Mouse (Mus musculus) intestine, postnatal 0 days (tissue): ENCODE measurements around the gene Baat. TPM values are rescaled to one million over a fixed set of nuclear protein-coding genes. Genes with fewer than 3 reads are reported as not detected.

Experiments
- ATAC-seq: fragments of 200-750 bp; cut with Nextera tagmentation; 2 replicates; pipeline ENCODE4 v1.8.0; 2017; ENCODE audit warnings: mild to moderate bottlenecking, moderate TSS enrichment, moderate library complexity
- H3K27ac ChIP-seq: fragments of 300-500 bp; sonication (generic); 2 replicates; pipeline ENCODE4 v1.5.1; 2014; ENCODE audit warnings: mild to moderate bottlenecking, low read depth, low read length, moderate library complexity
- H3K27me3 ChIP-seq: fragments of 300-500 bp; sonication (generic); replicated peaks from 2 replicates; pipeline ENCODE4 v1.6.1; 2014; ENCODE audit warnings: low read length, mixed read lengths; ENCODE audit not compliant: control insufficient read depth, insufficient read depth
- H3K36me3 ChIP-seq: fragments of 300-500 bp; sonication (generic); 2 replicates; pipeline ENCODE4 v1.6.1; 2014; ENCODE audit warnings: mild to moderate bottlenecking, moderate library complexity; ENCODE audit not compliant: control insufficient read depth, insufficient read depth
- H3K4me1 ChIP-seq: fragments of 300-500 bp; sonication (generic); replicated peaks from 2 replicates; pipeline ENCODE4 v1.6.1; 2014; ENCODE audit warnings: antibody characterized with exemption, low read length, mixed read lengths; ENCODE audit not compliant: control insufficient read depth, insufficient read depth
- H3K4me2 ChIP-seq: fragments of 300-500 bp; sonication (generic); replicated peaks from 2 replicates; pipeline ENCODE4 v1.6.1; 2014; ENCODE audit warnings: low read depth, mild to moderate bottlenecking, moderate library complexity
- H3K4me3 ChIP-seq: fragments of 300-500 bp; sonication (generic); 2 replicates; pipeline ENCODE4 v1.5.1; 2014; ENCODE audit warnings: low read depth, low read length
- H3K9ac ChIP-seq: fragments of 300-500 bp; sonication (generic); 2 replicates; pipeline ENCODE4 v1.6.1; 2014; ENCODE audit warnings: mild to moderate bottlenecking, low read depth, low read length
- H3K9me3 ChIP-seq: fragments of 300-500 bp; sonication (generic); 2 replicates; pipeline ENCODE4 v1.6.1; 2016; ENCODE audit warnings: mixed run types; ENCODE audit not compliant: control insufficient read depth
- CTCF ChIP-seq: sonication (generic); IDR thresholded peaks from 2 replicates; pipeline ENCODE4 v1.5.1; 2016; ENCODE audit warnings: low read depth, mild to moderate bottlenecking, control low read depth, antibody characterized with exemption, moderate library complexity
- WGBS: fragments of 180-500 bp; shearing (Covaris S2); extraction: QIAGEN DNeasy Blood & Tissue Kit; methylation state at CpG from one replicate; pipeline ENCODE4 v1.1.7; 2014; 5-methylcytosine and 5-hydroxymethylcytosine counted together
- polyA plus RNA-seq: library from polyadenylated mRNA; unstranded; fragments of >200 nt; fragmentation: Nextera tagmentation; extraction: Ambion mirVana; gene quantifications from 2 replicates; pipeline ENCODE4 v1.2.1, GENCODE M21; 2015

The Baat gene
- polyA plus RNA-seq = 0.52 and 0.64 TPM in 2 replicates

DNA sequence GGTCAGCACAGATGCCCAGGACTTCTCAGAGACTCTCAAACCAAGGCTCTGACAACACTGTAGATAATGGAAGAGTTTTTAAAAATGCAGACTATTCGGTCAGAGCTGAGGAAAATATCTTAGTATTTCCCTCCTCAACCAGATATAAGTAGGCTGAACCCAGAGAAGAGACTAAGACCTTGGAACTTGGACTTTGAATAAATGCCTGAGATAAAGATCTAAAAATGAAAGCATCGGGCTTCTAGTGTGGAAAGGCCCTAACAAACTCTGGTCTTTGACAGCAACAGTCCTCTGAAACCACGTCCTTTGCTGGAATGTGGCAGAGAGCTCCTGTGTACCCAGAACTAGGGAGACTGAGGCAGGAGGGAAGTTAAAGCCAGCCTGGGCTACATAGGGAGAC, at the start of gene Baat:
Baat (minus strand) TSS at position 172 of the 400 bp plus-strand sequence.
- Histone ChIP-seq H3K27me3 (no peaks in the 10 kb centered on the region), H3K36me3 (no peaks in the 10 kb centered on the region), H3K9me3 (no peaks in the 10 kb centered on the region), H3K4me2 (peak within 1 kb of the TSS; percentile 7; the same call in 1 of the 2 replicates), H3K4me3 (no peak within 1 kb of the TSS), H3K9ac (no peak within 1 kb of the TSS), H3K4me1 (no peaks in the 10 kb centered on the region), H3K27ac (peak within 1 kb of the TSS; percentile 31)
- peak; percentile 33; the same call in 1 of the 2 replicates for ATAC-seq
- 34% methylated on average over 3 of the region's 3 CpGs for WGBS
- no peak for TF ChIP-seq CTCF

DNA sequence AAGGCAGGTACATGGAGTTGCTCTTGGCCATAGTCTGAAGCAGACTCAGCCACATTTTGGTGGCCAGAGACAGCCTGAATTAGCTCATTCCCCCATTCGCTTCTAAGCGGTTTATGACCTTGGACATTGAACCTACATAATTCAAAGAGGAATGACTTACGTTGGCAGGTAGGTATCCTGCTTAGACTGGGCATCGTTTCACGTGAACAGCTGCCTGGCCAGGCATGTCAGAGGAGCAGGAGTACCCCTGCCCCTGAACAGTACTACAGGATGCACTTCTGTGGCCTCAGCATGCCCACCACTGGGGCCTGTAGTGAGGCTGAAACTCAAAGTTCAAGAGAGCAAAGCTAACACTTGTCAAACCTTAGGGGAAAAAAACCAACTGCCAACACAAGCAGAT, 47.0 kb upstream of the Baat start:
- no peaks in the 10 kb centered on the region for H3K9me3 ChIP-seq
- H3K9ac ChIP-seq = no peak overlapping the region
- peak; percentile 62 for ATAC-seq
- H3K4me2 ChIP-seq = no peak overlapping the region
- no peaks in the 10 kb centered on the region for H3K27me3 ChIP-seq
- peak overlapping the region; percentile 54 for H3K27ac ChIP-seq
- WGBS = 35% methylated on average over 5 of the region's 5 CpGs
- no peak for TF ChIP-seq CTCF
- H3K4me1 ChIP-seq = no peaks in the 10 kb centered on the region
- H3K36me3 ChIP-seq = no peaks in the 10 kb centered on the region
- no peak overlapping the region for H3K4me3 ChIP-seq

DNA sequence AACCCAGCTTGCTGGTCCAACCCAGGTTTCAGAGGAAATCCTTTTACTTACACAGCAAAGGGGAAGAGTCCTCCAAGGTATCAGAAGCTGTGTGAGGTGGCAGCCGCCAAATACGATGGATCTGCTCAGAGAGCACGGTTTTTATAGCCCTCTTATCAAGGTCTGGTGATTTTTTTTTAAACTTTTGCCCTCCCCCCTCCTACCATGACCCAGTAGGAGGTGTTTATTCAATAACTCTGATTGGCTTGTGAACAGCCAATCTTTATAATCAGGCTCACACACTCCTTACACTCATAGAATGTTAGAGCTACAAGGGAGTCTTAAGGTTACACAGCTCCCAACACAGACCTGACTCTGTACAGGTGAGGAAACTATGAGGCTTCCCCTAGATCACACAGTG, 43.0 kb upstream of the Baat start, which contains the start of gene Aldob:
Aldob (minus strand) TSS at position 164 of the 400 bp plus-strand sequence.
- Histone ChIP-seq H3K27ac (peak within 1 kb of the TSS; percentile 91), H3K27me3 (no peaks in the 10 kb centered on the region), H3K36me3 (no peaks in the 10 kb centered on the region), H3K4me1 (no peaks in the 10 kb centered on the region), H3K4me3 (peak within 1 kb of the TSS; percentile 49), H3K4me2 (peak within 1 kb of the TSS; percentile 67), H3K9me3 (no peaks in the 10 kb centered on the region), H3K9ac (peak within 1 kb of the TSS; percentile 68)
- peak; percentile 82 for ATAC-seq
- no peak for TF ChIP-seq CTCF
- 19% methylated on average over 3 of the region's 3 CpGs for WGBS

DNA sequence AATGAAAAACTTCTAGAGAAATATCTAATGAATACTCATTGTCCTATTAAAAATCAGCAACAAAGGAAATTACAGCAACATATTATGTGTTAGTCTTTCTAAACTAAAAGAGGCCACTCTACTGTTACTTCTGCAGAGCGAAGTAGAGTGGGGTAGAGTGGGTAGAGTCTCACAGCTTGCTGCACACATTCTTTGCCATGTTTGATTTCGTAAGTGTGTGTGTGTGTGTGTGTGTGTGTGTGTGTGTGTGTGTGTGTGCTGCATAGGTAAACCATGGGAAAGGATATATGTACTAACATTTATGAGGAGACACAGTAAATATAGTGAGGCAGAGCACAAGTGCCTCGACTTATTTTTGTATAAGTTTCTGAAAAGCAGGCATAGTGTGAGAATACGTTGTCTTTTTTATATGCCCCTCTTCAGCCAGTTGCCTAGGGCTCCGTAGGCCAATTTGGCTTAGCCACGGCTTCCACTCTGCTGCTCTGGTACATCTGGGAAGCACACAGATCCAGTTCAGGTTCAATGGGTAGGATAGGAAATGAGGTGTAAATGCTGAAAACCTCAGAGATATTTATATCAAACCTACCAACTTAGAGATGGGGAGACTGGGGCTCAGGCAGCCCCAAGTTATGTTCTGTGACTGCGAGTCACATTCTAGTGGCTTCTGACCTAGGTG, 41.3 kb upstream of the Baat start:
- peak; percentile 62 for ATAC-seq
- Histone ChIP-seq H3K4me1 (no peaks in the 10 kb centered on the region), H3K9me3 (no peaks in the 10 kb centered on the region), H3K27ac (peak overlapping the region; percentile 91), H3K27me3 (no peaks in the 10 kb centered on the region), H3K4me2 (peak overlapping the region; percentile 67), H3K9ac (peak overlapping the region; percentile 68), H3K36me3 (peaks cover 15% of the 10 kb centered on the region), H3K4me3 (peak overlapping the region; percentile 49)
- 53% methylated on average over 7 of the region's 7 CpGs for WGBS
- TF ChIP-seq CTCF = no peak

DNA sequence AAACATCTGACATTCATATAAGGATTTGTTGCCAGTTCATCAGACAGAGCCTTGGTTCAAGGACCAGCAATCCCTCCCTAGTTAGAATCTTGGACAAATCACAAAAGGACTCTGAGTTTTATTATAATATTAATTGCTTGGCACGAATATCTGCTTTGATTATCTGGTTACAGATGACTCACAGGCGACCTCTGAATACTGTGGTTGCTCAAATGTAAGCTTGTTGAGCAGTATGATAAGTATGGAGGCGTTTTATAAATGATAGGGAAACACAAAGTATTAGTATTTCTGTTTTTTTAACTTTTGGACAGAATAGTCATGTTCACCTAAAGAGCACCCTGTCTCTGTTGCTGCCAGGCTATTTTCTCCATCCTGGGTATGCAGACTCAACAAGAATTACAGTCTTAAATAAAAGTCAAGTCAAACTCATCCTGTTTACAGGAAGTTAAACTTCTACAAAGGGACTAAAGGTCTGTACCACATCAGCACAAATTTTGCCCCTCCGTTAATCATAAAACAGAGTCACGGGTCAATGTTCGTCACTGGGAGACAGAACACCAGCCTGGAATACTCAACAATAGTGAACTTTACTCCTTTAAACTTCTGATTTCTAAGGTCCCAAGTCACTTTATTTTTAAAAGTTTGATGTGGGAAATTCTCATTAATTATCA, 40.7 kb upstream of the Baat start:
- WGBS = 22% methylated on average over 6 of the region's 6 CpGs
- peak; percentile 86 for ATAC-seq
- H3K4me3 ChIP-seq = no peak overlapping the region
- peak overlapping the region; percentile 67 for H3K4me2 ChIP-seq
- H3K4me1 ChIP-seq = no peaks in the 10 kb centered on the region
- H3K27ac ChIP-seq = peak overlapping the region; percentile 60
- TF ChIP-seq CTCF = no peak
- H3K27me3 ChIP-seq = no peaks in the 10 kb centered on the region
- H3K36me3 ChIP-seq = peaks cover 21% of the 10 kb centered on the region
- H3K9me3 ChIP-seq = no peaks in the 10 kb centered on the region
- no peak overlapping the region; the same call in 1 of the 2 replicates for H3K9ac ChIP-seq

DNA sequence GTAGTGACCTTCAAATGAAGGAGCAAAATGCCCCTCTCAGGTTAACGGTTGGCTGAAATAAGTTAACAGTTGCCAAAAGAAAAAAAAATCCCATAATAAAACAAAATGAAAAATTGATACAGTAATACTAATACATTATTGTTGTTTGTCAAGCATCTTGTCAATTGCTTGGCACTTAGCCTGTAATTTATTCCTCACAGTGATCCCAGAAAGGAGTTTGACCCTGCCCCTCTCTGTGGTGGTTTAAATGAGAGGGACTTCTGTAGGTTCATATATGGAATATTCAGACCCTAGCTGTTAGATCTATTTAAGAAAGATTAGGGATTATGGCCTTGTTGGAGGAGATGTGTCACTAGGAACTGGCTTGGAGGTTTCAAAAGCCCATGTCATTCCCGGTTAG, 39.7 kb upstream of the Baat start:
- peak overlapping the region; percentile 67 for H3K4me2 ChIP-seq
- peaks cover 23% of the 10 kb centered on the region for H3K36me3 ChIP-seq
- H3K4me3 ChIP-seq = no peak overlapping the region
- no peak for ATAC-seq
- no peaks in the 10 kb centered on the region for H3K27me3 ChIP-seq
- H3K9me3 ChIP-seq = no peaks in the 10 kb centered on the region
- peak overlapping the region; percentile 18; the same call in 1 of the 2 replicates for H3K9ac ChIP-seq
- WGBS = 60% methylated on average over 2 of the region's 2 CpGs
- no peak for TF ChIP-seq CTCF
- H3K27ac ChIP-seq = peak overlapping the region; percentile 60
- no peaks in the 10 kb centered on the region for H3K4me1 ChIP-seq
